Mouse (Mus musculus) lung, adult 2 months (tissue): ENCODE data around the gene Zranb1. TPM values are rescaled to one million over a fixed set of nuclear protein-coding genes. Genes with fewer than 3 reads are reported as not detected.

Experiments
- DNase-seq: peaks from one replicate; pipeline ENCODE4 v3.0.0; 2022
- H3K4me1 ChIP-seq: fragments of 200-500 bp; 2 replicates; pipeline ENCODE4 v1.6.1; 2011; ENCODE audit warnings: low read length; ENCODE audit not compliant: control insufficient read depth, insufficient read depth
- H3K4me3 ChIP-seq: fragments of 200-500 bp; replicated peaks from 2 replicates; pipeline ENCODE3; 2011; ENCODE audit warnings: low read depth, mild to moderate bottlenecking, control low read depth, low read length; ENCODE audit errors: extremely low read depth
- CTCF ChIP-seq: fragments of 200-500 bp; IDR thresholded peaks from 2 replicates; pipeline ENCODE4 v1.5.1; 2011; ENCODE audit warnings: mild to moderate bottlenecking, low read length, control low read depth; ENCODE audit not compliant: insufficient read depth
- POLR2A ChIP-seq: fragments of 200-500 bp; IDR thresholded peaks from 2 replicates; pipeline ENCODE4 v1.6.1; 2011; ENCODE audit warnings: low read depth, mild to moderate bottlenecking, control low read depth, low read length, borderline replicate concordance; ENCODE audit errors: extremely low read depth
- WGBS: fragments of 180-500 bp; shearing (Covaris S2); methylation state at CpG from one replicate; pipeline ENCODE4 v1.1.7; 2018; 5-methylcytosine and 5-hydroxymethylcytosine counted together
- polyA plus RNA-seq: library from polyadenylated mRNA; depleted of rRNA; stranded (reverse); fragments of >200 nt; gene quantifications from 2 replicates; pipeline ENCODE4 v1.2.3, GENCODE M21; 2012

The Zranb1 gene
- polyA plus RNA-seq, 1 experiment: 10.2 TPM

DNA sequence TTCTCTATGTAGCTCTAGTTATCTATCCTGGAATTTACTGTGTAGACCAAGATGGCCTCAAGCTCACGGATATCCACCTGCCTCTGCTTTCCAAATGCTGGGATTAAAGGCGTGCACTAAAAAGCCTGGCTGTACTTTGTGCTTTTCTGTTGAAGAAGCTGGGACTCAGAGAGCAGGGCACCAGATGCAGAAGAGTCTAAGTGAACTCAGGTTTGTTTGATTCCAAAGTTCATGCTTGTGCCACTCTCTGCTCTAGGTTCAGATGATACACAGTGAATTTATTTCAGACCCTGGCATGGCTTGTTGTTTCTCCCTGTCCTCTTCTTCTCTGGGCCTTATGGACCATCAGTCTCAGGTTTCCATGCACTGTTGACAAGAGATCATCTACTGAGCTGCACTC is 5.7 kb upstream of the Zranb1 start:
- WGBS: 85% methylated on average over 2 of the region's 2 CpGs

DNA sequence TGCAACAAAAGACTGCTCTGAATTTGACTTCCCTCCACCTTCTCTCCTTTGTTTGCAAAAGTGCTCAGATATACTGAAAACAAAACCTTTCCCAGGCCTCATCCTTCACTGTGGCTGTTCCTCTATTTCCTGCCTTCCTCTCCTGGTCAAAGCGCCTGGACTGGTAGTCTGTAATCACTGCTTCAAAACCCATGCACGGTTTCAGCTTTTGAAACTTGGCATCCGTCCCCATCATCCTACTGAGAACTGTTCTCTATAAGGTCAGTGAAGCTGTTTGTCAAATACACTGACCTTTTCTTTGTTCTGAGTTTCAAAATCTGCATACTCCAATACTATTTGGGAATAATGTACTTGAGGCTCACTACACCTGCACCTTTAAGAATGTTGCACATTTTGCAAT is 3.7 kb upstream of the Zranb1 start:
- no peak overlapping the region for H3K4me3 ChIP-seq
- no peaks in the 10 kb centered on the region for H3K4me1 ChIP-seq
- no peak for DNase-seq
- WGBS: 40% methylated on average over 3 of the region's 3 CpGs
- no peak for TF ChIP-seq CTCF

More for the DNA sequence above, 5.7 kb upstream of the Zranb1 start:
- DNase-seq: no peak
- Histone ChIP-seq H3K4me3 (no peak overlapping the region), H3K4me1 (no peaks in the 10 kb centered on the region)
- TF ChIP-seq POLR2A (no peak), CTCF (no peak)

DNA sequence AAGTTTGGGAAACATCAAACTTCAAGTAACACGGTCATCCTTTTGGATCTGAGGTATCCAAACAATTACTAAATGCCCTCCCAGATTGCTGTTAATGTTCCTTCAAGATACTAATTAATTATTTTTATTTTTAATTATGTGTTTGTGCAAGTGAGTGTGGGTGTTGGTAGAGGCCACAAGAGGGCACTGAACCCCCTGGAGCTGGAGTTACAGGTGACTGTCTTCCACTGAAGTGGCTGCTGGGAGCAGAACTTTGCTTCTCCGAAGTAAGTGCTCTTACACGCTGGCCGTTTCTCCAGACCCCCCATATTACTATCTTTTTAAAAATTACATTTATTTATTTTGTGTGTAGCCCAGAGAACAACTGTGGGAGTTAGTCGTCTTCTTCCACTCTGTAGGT is 887 bp upstream of the Zranb1 start:
- Histone ChIP-seq H3K4me1 (peaks cover 3% of the 10 kb centered on the region), H3K4me3 (no peak overlapping the region)
- no peak for TF ChIP-seq POLR2A
- no peak for TF ChIP-seq CTCF
- no peak for DNase-seq
- WGBS: 87% methylated on average over 5 of the region's 5 CpGs

DNA sequence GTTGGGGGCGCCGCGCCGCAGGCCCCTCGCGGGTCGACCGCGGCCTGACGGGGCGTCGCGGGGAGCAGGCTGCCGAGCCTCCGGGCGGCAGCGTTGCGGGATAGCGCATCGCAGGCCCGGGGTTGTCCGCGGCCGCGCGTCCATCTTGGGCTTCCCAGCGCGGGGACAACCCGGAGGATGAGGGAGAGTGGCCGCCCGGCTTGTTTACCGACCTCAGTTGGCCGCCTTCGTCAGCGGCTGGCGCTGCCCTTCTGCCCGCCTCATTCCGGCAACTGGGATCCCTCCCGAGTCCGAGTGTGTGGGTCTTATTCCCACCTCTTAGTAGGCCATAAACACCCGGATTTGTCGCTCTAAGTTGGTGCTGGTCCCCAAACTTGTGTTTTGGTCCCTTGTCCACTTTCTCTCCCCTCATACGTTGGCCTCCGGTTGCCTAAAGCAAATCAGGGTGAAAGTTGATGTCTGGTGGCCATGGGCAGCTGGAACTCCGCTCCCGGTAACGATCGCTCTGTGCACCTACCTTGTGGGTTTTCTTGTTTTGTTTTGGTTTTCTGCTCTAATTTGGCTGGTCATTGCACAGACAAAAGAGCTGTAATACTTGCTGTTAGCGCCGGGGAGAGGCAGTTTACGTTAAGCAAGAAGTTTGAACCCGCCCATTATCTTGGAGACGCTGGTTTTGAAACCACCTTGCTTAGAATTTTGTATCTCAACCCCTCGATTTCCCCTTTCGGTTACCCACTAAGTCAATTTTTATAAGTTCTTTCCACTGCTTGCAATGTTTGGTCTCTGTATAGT is 814 bp downstream of the Zranb1 start:
- H3K4me1 ChIP-seq: peaks cover 3% of the 10 kb centered on the region
- 0% methylated on average over 54 of the region's 55 CpGs for WGBS
- peak overlapping the region; percentile 84 for H3K4me3 ChIP-seq
- no peak for TF ChIP-seq POLR2A
- no peak for TF ChIP-seq CTCF
- peak; percentile 61 for DNase-seq

DNA sequence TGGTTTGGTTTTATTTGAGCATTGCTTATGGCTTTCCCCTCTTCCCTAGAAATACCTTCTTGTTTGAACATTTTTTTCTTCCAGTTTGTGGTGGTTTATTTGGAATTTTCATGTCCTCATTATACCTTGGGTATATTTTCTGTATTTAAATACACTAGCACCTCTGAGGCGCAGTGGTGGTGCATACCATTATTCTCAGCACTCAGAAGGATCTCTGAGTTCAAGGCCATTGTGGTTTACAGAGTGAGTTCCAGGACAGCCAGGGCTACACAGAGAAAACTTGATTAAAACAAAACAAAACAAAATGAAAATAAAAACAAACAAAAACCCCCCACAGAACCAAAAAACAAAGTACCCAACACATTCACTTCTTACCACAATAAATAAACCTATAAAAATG is 2.4 kb downstream of the Zranb1 start:
- DNase-seq: no peak
- H3K4me1 ChIP-seq: peaks cover 3% of the 10 kb centered on the region
- 62% methylated on average over 1 of the region's 1 CpGs for WGBS
- H3K4me3 ChIP-seq: no peak overlapping the region
- TF ChIP-seq CTCF: no peak

DNA sequence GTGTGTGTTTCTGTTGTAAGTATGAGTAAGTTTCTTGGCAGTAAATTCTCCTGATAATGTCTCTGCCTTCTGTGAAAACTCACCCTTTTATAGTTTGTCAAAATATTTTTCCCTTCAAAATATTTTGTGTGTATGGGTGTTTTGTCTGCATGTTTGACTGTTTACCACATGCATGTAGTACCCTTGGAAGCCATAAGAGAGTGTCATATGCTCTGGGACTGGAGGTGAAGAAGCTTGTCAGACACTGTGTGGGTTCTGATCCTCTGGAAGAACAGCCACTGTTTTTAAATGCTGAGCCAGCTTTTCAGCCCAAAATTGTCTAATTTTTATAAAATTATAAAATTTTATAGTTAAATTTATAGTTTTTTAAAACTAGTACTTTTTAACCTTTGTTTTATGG is 3.8 kb downstream of the Zranb1 start:
- Histone ChIP-seq H3K4me1 (peaks cover 5% of the 10 kb centered on the region), H3K4me3 (no peak overlapping the region)
- DNase-seq: no peak
- TF ChIP-seq POLR2A: no peak
- TF ChIP-seq CTCF: no peak

DNA sequence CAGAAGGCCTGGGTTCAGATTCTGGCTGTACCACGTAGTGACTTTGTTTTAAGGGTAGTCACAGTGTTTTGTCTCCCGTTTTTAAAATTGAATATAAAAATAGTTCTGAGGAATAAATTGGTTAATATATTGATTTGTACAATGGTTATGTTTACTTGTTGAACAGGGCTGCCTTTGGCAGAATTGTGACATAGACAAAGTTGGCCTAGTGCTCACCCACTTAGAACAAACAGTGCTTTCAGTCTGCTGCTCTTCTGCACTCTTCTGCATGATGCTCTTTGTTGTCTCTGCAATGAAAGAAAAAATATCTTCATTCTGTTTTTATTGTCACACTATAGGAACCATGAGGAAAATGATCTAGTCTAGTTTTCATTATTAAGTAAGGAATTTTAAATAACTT is 8.2 kb downstream of the Zranb1 start:
- 79% methylated on average over 2 of the region's 2 CpGs for WGBS
- no peak for TF ChIP-seq POLR2A
- TF ChIP-seq CTCF: no peak

DNA sequence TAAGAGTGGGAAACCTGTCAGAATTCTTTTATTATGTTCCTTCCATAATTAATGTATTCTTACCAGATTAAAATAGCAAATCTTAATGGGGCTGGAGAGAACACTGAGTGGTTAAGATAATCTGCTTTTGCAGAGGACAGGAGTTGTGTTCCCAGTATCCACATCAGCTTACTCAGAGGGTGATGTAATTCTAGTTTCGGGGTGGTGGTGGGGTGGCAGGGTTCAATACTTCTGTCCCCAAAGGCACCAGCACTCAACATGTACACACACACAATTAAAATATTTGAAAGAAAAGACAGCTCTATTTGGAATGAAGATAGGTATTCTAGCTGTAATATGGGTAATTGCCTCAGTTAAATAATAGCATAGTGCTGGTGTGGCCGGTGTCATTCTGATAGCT is 9.6 kb downstream of the Zranb1 start:
- DNase-seq: no peak
- TF ChIP-seq POLR2A (no peak), CTCF (no peak)
- peaks cover 5% of the 10 kb centered on the region for H3K4me1 ChIP-seq
- no peak overlapping the region for H3K4me3 ChIP-seq
- WGBS: 68% methylated on average over 2 of the region's 2 CpGs

More for the DNA sequence above, 8.2 kb downstream of the Zranb1 start:
- H3K4me3 ChIP-seq: no peak overlapping the region
- DNase-seq: no peak
- peaks cover 5% of the 10 kb centered on the region for H3K4me1 ChIP-seq

DNA sequence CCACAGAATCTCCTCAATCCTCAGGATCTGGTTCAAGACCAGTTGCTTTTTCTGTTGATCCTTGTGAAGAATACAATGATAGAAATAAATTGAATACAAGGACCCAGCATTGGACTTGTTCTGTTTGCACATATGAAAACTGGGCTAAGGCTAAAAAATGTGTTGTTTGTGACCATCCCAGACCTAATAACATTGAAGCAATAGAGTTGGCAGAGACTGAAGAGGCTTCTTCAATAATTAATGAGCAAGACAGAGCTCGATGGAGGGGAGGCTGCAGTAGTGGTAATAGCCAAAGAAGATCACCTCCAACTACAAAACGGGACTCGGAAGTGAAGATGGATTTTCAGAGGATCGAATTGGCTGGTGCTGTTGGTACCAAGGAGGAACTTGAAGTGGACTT is 19.0 kb downstream of the Zranb1 start:
- no peak for DNase-seq
- TF ChIP-seq POLR2A (no peak), CTCF (no peak)
- no peak overlapping the region for H3K4me3 ChIP-seq
- H3K4me1 ChIP-seq: peaks cover 4% of the 10 kb centered on the region
- 74% methylated on average over 4 of the region's 4 CpGs for WGBS

DNA sequence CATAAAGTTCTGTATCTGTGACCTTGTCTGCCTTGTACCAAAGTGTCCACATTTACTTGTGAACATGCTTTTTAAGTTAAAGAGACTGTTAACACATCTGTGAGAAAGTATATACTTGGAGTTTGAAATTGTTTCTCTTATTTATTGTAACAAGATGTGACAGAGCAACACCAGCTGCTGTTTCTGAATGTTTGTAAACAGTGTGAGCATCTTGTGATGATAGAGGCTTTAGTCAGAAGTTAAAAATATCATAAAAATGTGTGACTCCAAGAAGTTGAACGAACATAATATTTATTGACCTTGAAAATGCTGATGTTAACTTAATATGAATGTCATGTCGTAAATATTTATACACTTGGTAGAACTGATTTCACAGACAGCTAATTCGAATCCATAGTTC is 19.7 kb downstream of the Zranb1 start:
- 56% methylated on average over 3 of the region's 3 CpGs for WGBS

More for the DNA sequence above, 19.7 kb downstream of the Zranb1 start:
- no peak for DNase-seq
- TF ChIP-seq POLR2A: no peak
- TF ChIP-seq CTCF: no peak
- peaks cover 4% of the 10 kb centered on the region for H3K4me1 ChIP-seq
- H3K4me3 ChIP-seq: no peak overlapping the region
